Mouse (Mus musculus): ENCODE measurements at regions not wholly inside any gene's neighbourhood (a gene's known extent, or its start where the extent isn't known, plus 50 kb on each side); places are given as distances from the start of the nearest gene placed in this dataset.

GRCm38 (mm10) chr3:31755881-31756280 is 146.4 kb upstream of the Kcnmb2 start:
- H3K36me3 ChIP-seq (replicated peaks in 1 of 2; ENCODE audit: control insufficient read depth in 1 of 2, insufficient read depth in 1 of 2, low read length in 1 of 2) = no peaks in the 10 kb centered on the region
- H3K27me3 ChIP-seq (replicated peaks) = no peaks in the 10 kb centered on the region
- H3K9ac ChIP-seq (ENCODE audit: insufficient read depth, low read depth) = no peak overlapping the region
- H3K4me3 ChIP-seq (replicated peaks in 1 of 3; ENCODE audit: low read depth in 2 of 3, low read length in 2 of 3, poor library complexity in 1 of 3) = no peak overlapping the region
- DNase-seq (ENCODE audit: extremely low read depth) = no peak
- dilution Hi-C loops (cut with MboI; ENCODE audit: extremely low pct_ligation_motif_present, extremely low pct_unique_long_range_greater_than_20kb, low sequenced_read_pairs) = no loop called here
- H3K4me2 ChIP-seq (ENCODE audit: insufficient read depth, low read depth, poor library complexity, severe bottlenecking) = no peak overlapping the region
- H3K4me1 ChIP-seq (ENCODE audit: control insufficient read depth in 1 of 2, insufficient read depth in 2 of 2) = no peaks in the 10 kb centered on the region
- H3K9me3 ChIP-seq (replicated peaks; ENCODE audit: low read length) = no peaks in the 10 kb centered on the region
- TF ChIP-seq KAT2A (IDR thresholded peaks at IDR 0.05; ENCODE audit: insufficient replicate concordance, low read length) = no peak
- TF ChIP-seq SMC3 (IDR thresholded peaks at IDR 0.05; ENCODE audit: low read depth, low read length) = no peak
- no peak for TF ChIP-seq IRF4 (IDR thresholded peaks at IDR 0.05; ENCODE audit: low read depth, low read length)
- TF ChIP-seq ZKSCAN1 (IDR thresholded peaks at IDR 0.05; ENCODE audit: borderline replicate concordance, low read depth, low read length) = no peak
- no peak for TF ChIP-seq E2F4 (IDR thresholded peaks at IDR 0.05; ENCODE audit: insufficient replicate concordance, low read depth, low read length)
- TF ChIP-seq GABPA (IDR thresholded peaks at IDR 0.05; ENCODE audit: insufficient replicate concordance, low read depth, low read length) = no peak
- no peak for TF ChIP-seq CTCF (conservative IDR thresholded peaks at IDR 0.05 in 1 of 2, IDR thresholded peaks at IDR 0.05 in 1 of 2; ENCODE audit: low read depth in 2 of 2, low read length in 2 of 2)
- no peak for TF ChIP-seq ETS1 (conservative IDR thresholded peaks at IDR 0.05; ENCODE audit: low read depth, low read length)
- TF ChIP-seq CHD2 (IDR thresholded peaks at IDR 0.05; ENCODE audit: low read length) = no peak
- TF ChIP-seq ZMIZ1 (IDR thresholded peaks at IDR 0.05; ENCODE audit: low read depth, low read length) = no peak
- TF ChIP-seq MAZ (IDR thresholded peaks at IDR 0.05; ENCODE audit: low read depth, low read length) = no peak
- TF ChIP-seq ZNF384 (IDR thresholded peaks at IDR 0.05; ENCODE audit: low read depth, low read length) = no peak
- no peak for TF ChIP-seq MAX (IDR thresholded peaks at IDR 0.05; ENCODE audit: low read length)
- no peak for TF ChIP-seq RAD21 (IDR thresholded peaks at IDR 0.05; ENCODE audit: low read depth, low read length)
- no peak for TF ChIP-seq HCFC1 (IDR thresholded peaks at IDR 0.05; ENCODE audit: low read depth, low read length)
- TF ChIP-seq TBP (conservative IDR thresholded peaks at IDR 0.05; ENCODE audit: low read depth, low read length) = no peak
- TF ChIP-seq MYC (IDR thresholded peaks at IDR 0.05; ENCODE audit: low read depth, low read length) = no peak
- no peak overlapping the region for H3K27ac ChIP-seq (ENCODE audit: insufficient read depth, low read depth)
- no peaks in the 10 kb centered on the region for H3K79me2 ChIP-seq (replicated peaks; ENCODE audit: control insufficient read depth, extremely low read depth, insufficient read depth, poor library complexity, severe bottlenecking)
- in situ Hi-C loops (cut with MboI; ENCODE audit: low pct_ligation_motif_present, low pct_unique_long_range_greater_than_20kb, low sequenced_read_pairs) = no loop called here

- DNase-seq (ENCODE audit: extremely low read depth) = peak; percentile 33
- in situ Hi-C loops (cut with MboI; ENCODE audit: low pct_ligation_motif_present, low pct_unique_long_range_greater_than_20kb, low sequenced_read_pairs) (no loop called here), dilution Hi-C loops (cut with MboI; ENCODE audit: extremely low pct_ligation_motif_present, extremely low pct_unique_long_range_greater_than_20kb, low sequenced_read_pairs) (no loop called here)
- no peak overlapping the region for H3K4me2 ChIP-seq (ENCODE audit: insufficient read depth, low read depth, poor library complexity, severe bottlenecking)
- no peaks in the 10 kb centered on the region for H3K79me2 ChIP-seq (replicated peaks; ENCODE audit: control insufficient read depth, extremely low read depth, insufficient read depth, poor library complexity, severe bottlenecking)
- H3K36me3 ChIP-seq (replicated peaks in 1 of 2; ENCODE audit: control insufficient read depth in 1 of 2, insufficient read depth in 1 of 2, low read length in 1 of 2) = no peaks in the 10 kb centered on the region
- H3K4me1 ChIP-seq (ENCODE audit: control insufficient read depth in 1 of 2, insufficient read depth in 2 of 2) = no peaks in the 10 kb centered on the region
- no peak overlapping the region for H3K27ac ChIP-seq (ENCODE audit: insufficient read depth, low read depth)
- H3K9ac ChIP-seq (ENCODE audit: insufficient read depth, low read depth) = no peak overlapping the region
- H3K9me3 ChIP-seq (replicated peaks; ENCODE audit: low read length) = no peaks in the 10 kb centered on the region
- no peaks in the 10 kb centered on the region for H3K27me3 ChIP-seq (replicated peaks)
- no peak overlapping the region for H3K4me3 ChIP-seq (replicated peaks in 1 of 3; ENCODE audit: low read depth in 2 of 3, low read length in 2 of 3, poor library complexity in 1 of 3)
- TF ChIP-seq MAX (IDR thresholded peaks at IDR 0.05; ENCODE audit: low read length) (no peak), SMC3 (IDR thresholded peaks at IDR 0.05; ENCODE audit: low read depth, low read length) (peak; percentile 49), BHLHE40 (IDR thresholded peaks at IDR 0.05; ENCODE audit: low read depth, low read length) (no peak), RAD21 (IDR thresholded peaks at IDR 0.05; ENCODE audit: low read depth, low read length) (peak; percentile 47), ZNF384 (IDR thresholded peaks at IDR 0.05; ENCODE audit: low read depth, low read length) (no peak), CTCF (conservative IDR thresholded peaks at IDR 0.05 in 1 of 2, IDR thresholded peaks at IDR 0.05 in 1 of 2; ENCODE audit: low read depth in 2 of 2, low read length in 2 of 2) (peak in 1 of 2 experiments; percentile 58; a peak in 3 of 4 replicates), JUN (IDR thresholded peaks at IDR 0.05; ENCODE audit: insufficient read depth, low read depth, low read length) (no peak), RCOR1 (conservative IDR thresholded peaks at IDR 0.05; ENCODE audit: low read depth, low read length) (no peak), JUND (conservative IDR thresholded peaks at IDR 0.05; ENCODE audit: low read depth, low read length) (no peak), CHD1 (IDR thresholded peaks at IDR 0.05; ENCODE audit: low read depth, low read length) (no peak), NRF1 (IDR thresholded peaks at IDR 0.05; ENCODE audit: low read depth, low read length) (no peak)
Measured at GRCm38 (mm10) chr3:31769193-31769592, 133.1 kb upstream of the Kcnmb2 start.

Data from CH12.LX (cell line).